Comparison of ENCODE assay signal across 45 mouse cellular contexts in genomic region chr13:93580431-93580830, GRCm38 (mm10). TPM values are rescaled to one million over a fixed set of nuclear protein-coding genes. Genes with fewer than 3 reads are reported as not detected.
"Had no signal": no experiment of that assay in that cellular context is flagged by ENCODE, and none has a peak within 500 bp of the region (broad histone marks: within the 10 kb centered on the region; RNA-seq: fewer than 3 reads in every experiment).

No protein-coding gene starts in this region.

- H3K36me3 ChIP-seq: heart, embryonic 12.5 days; heart, embryonic 13.5 days; heart, embryonic 15.5 days; hindbrain, embryonic 10.5 days; hindbrain, embryonic 12.5 days; hindbrain, embryonic 13.5 days; hindbrain, embryonic 15.5 days; intestine, embryonic 15.5 days; kidney, embryonic 15.5 days had no signal

- H3K9me3 ChIP-seq: heart, embryonic 15.5 days; hindbrain, embryonic 10.5 days; hindbrain, embryonic 13.5 days; hindbrain, embryonic 15.5 days; intestine, embryonic 15.5 days; kidney, embryonic 15.5 days had no signal

- H3K27ac ChIP-seq: heart, embryonic 13.5 days; heart, embryonic 15.5 days; hindbrain, embryonic 10.5 days; hindbrain, embryonic 12.5 days; hindbrain, embryonic 13.5 days; hindbrain, embryonic 14.5 days; hindbrain, embryonic 15.5 days; hindbrain, postnatal 0 days; intestine, embryonic 15.5 days; kidney, embryonic 15.5 days; kidney, postnatal 0 days; layer of hippocampus, adult 2 months; left cerebral cortex, adult 2 months had no signal

- H3K4me3 ChIP-seq: heart, embryonic 12.5 days; heart, embryonic 13.5 days; heart, embryonic 15.5 days; hindbrain, embryonic 10.5 days; hindbrain, embryonic 12.5 days; hindbrain, embryonic 13.5 days; hindbrain, embryonic 15.5 days; intestine, embryonic 15.5 days; kidney, embryonic 15.5 days; layer of hippocampus, adult 2 months; left cerebral cortex, adult 2 months had no signal

- H3K27me3 ChIP-seq: heart, embryonic 12.5 days; heart, embryonic 13.5 days; heart, embryonic 15.5 days; hindbrain, embryonic 12.5 days; hindbrain, embryonic 13.5 days; hindbrain, embryonic 15.5 days; intestine, embryonic 15.5 days; kidney, embryonic 15.5 days had no signal

- H3K4me1 ChIP-seq: heart, embryonic 12.5 days; heart, embryonic 13.5 days; heart, embryonic 15.5 days; hindbrain, embryonic 10.5 days; hindbrain, embryonic 12.5 days; hindbrain, embryonic 13.5 days; hindbrain, embryonic 15.5 days; intestine, embryonic 15.5 days; kidney, embryonic 15.5 days had no signal

- DNase-seq: heart, postnatal 10 days; heart, postnatal 14 days; heart, postnatal 36 days; heart, postnatal 4 days; kidney, adult 11 months; kidney, adult 18-20 months; kidney, adult 2 months; kidney, adult 8-10 months; kidney, adult 9 months; kidney, postnatal 10 days; kidney, postnatal 14 days; kidney, postnatal 25 days; kidney, postnatal 36 days; kidney, postnatal 4 days; layer of hippocampus, adult 9-11 months; layer of hippocampus, postnatal 36 days had no signal

- ATAC-seq: hindbrain, embryonic 16.5 days; hindbrain, postnatal 0 days; inflammation-experienced regulatory T-cells, adult 6 months; intestine, embryonic 15.5 days; intestine, embryonic 16.5 days; intestine, postnatal 0 days had no signal

RNA-seq across cellular contexts. Expression of gene Bhmt, which starts 57.3 kb away (rescaled TPM):
- total RNA-seq: heart, postnatal 10 days; heart, postnatal 14 days; heart, postnatal 25 days; heart, postnatal 36 days; hematopoietic stem cell, adult 5-6 weeks; layer of hippocampus, adult 18-20 months; layer of hippocampus, adult 2 months; layer of hippocampus, adult 8-10 months; layer of hippocampus, postnatal 10 days; layer of hippocampus, postnatal 25 days; layer of hippocampus, postnatal 36 days; left cerebral cortex, adult 18-20 months; left cerebral cortex, adult 2 months; left cerebral cortex, adult 8-10 months had no signal
- polyA plus RNA-seq: heart, embryonic 14.5 days; heart, embryonic 16.5 days; intestine, embryonic 14.5 days had no signal
